Mouse (Mus musculus) stomach, embryonic 14.5 days (tissue): ENCODE data around the gene Olfr1183. TPM values are rescaled to one million over a fixed set of nuclear protein-coding genes. Genes with fewer than 3 reads are reported as not detected.

Experiments used
- polyA plus RNA-seq: library from polyadenylated mRNA; unstranded; fragments of >200 nt; fragmentation: Nextera tagmentation; extraction: Ambion mirVana; gene quantifications from 2 replicates; pipeline ENCODE4 v1.2.1, GENCODE M21; 2014

Gene Olfr1183
- polyA plus RNA-seq, 1 experiment from 2014 or later = not detected

Other genes with a start within 250 kb of the Olfr1183 start
- not detected in 2 replicates for gene Olfr1170, start 226.5 kb upstream of the Olfr1183 start, polyA plus RNA-seq
- gene Olfr1173, start 175.0 kb upstream of the Olfr1183 start, polyA plus RNA-seq = not detected in 2 replicates
- not detected in 2 replicates for gene Olfr1174-ps, start 139.7 kb upstream of the Olfr1183 start, polyA plus RNA-seq
- gene Olfr1175-ps, start 127.7 kb upstream of the Olfr1183 start, polyA plus RNA-seq = not detected in 2 replicates
- gene Olfr1176, start 118.1 kb upstream of the Olfr1183 start, polyA plus RNA-seq = not detected in 2 replicates
- gene Olfr1177-ps, start 108.4 kb upstream of the Olfr1183 start, polyA plus RNA-seq = not detected in 2 replicates
- not detected in 2 replicates for gene Olfr1178, start 67.8 kb upstream of the Olfr1183 start, polyA plus RNA-seq
- not detected in 2 replicates for gene Olfr1179, start 48.4 kb upstream of the Olfr1183 start, polyA plus RNA-seq
- not detected in 2 replicates for gene Olfr1180, start 35.7 kb upstream of the Olfr1183 start, polyA plus RNA-seq
- not detected in 2 replicates for gene Olfr1181, start 28.7 kb upstream of the Olfr1183 start, polyA plus RNA-seq
- not detected in 2 replicates for gene Gm13757, start 5.7 kb upstream of the Olfr1183 start, polyA plus RNA-seq
- not detected in 2 replicates for gene Olfr1184, start 28.7 kb downstream of the Olfr1183 start, polyA plus RNA-seq
- not detected in 2 replicates for gene Olfr1185-ps1, start 38.5 kb downstream of the Olfr1183 start, polyA plus RNA-seq
- gene Olfr1186, start 63.7 kb downstream of the Olfr1183 start, polyA plus RNA-seq = not detected in 2 replicates
- gene Olfr1188, start 102.1 kb downstream of the Olfr1183 start, polyA plus RNA-seq = not detected in 2 replicates
- not detected in 2 replicates for gene Olfr1189, start 131.6 kb downstream of the Olfr1183 start, polyA plus RNA-seq
- not detected in 2 replicates for gene Olfr1191-ps1, start 185.7 kb downstream of the Olfr1183 start, polyA plus RNA-seq
- not detected in 2 replicates for gene Olfr1192-ps1, start 193.6 kb downstream of the Olfr1183 start, polyA plus RNA-seq
- gene Olfr1193, start 220.8 kb downstream of the Olfr1183 start, polyA plus RNA-seq = not detected in 2 replicates
- gene Olfr1195, start 234.3 kb downstream of the Olfr1183 start, polyA plus RNA-seq = not detected in 2 replicates
- not detected in 2 replicates for gene Olfr1196, start 249.7 kb downstream of the Olfr1183 start, polyA plus RNA-seq